Mouse (Mus musculus) heart, adult 2 months (tissue): ENCODE results near the gene Abca4.

Experiments
- CTCF ChIP-seq: fragments of 200-600 bp; IDR thresholded peaks from 2 replicates; pipeline ENCODE4 v1.8.1; 2022; ENCODE audit warnings: antibody characterized with exemption, mild to moderate bottlenecking, moderate library complexity
- POLR2A ChIP-seq: fragments of 200-500 bp; IDR thresholded peaks from 2 replicates; pipeline ENCODE4 v1.6.1; 2011; ENCODE audit warnings: mild to moderate bottlenecking, low read depth, low read length, control low read depth; ENCODE audit not compliant: insufficient read depth

DNA sequence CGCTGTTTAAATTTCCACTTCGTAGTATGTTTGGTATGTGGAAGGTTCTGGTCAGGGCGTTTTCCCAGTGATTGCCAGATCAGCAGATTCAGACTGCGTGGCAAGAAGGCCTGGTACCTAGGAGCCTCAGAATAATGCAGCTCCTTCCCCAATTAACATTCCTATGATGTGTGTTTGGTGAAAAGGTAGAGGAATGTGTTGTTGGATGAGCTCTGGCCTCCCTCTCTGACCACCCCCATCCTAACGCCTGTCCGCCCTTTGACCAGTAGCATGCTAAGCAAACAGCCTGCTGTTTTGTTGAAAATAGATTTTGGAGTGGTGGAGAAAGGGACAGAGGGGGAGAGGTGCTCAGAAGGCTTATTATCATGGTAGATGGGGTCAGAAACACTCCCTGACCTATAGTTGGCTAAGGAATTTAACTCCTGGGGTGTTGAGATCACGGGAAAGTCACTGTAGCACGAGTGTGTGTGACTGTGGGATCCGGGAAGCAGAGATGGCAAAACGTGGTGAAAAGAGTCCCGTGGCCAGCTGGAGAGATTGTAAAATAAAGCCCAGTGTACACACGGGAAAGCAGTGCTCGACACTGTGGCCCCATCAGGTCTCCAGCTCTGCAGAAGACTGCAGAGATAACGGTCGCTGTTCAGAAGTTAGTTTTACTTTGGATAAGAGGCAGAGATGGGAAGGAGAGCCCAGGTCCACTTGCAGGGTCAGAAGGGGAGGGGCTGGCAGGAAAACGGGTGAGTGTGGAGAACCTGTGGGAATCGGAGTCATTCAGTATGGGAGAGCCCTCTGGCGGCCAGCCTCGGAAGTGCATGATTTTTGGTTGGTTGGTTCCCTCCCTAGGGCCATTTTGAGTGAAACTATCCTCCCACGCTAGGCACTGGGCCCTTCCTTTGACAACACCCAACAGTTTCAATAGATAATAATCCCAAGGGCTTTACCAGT, 59.9 kb downstream of the Abca4 start:
- TF ChIP-seq CTCF (no peak; the same call in 1 of the 2 replicates), POLR2A (0 out of 2 replicates have a peak, but pooled peaks have one; percentile 32)
